Mouse (Mus musculus): ENCODE results near the gene Slc4a11. TPM values are rescaled to one million over a fixed set of nuclear protein-coding genes. Genes with fewer than 3 reads are reported as not detected.

The Slc4a11 gene
- polyA plus RNA-seq (2012) = 0.20 and 0.22 TPM in 2 replicates

GRCm38 (mm10) chr2:130697153-130697810, at the start of gene Slc4a11:
Slc4a11 (minus strand) TSS chr2:130697519.

DNA sequence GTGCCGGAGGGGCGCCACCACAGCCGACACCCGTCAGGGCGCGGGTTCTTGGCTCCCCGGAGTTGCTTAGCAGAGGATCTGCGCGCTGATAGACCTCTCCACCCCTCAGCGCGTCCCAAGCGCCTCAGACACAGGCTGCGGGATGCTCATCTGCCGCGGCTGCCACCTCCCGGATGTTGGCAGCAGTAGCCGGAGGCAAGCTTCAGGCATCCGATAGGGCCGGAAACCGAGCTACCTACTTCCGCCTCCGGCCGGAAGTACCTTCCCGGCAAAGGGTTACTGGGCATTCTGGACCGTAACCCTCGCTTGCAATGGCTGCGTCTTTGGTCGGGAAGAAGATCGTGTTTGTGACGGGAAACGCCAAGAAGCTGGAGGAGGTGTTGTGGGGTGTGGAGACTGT, 29.8 kb downstream of the Slc4a11 start, which contains the start of gene Itpa:
Gene Itpa, plus strand, starts transcription at position 52 of the 400 bp plus-strand sequence.

GRCm38 (mm10) chr2:130664102-130664701, 33.1 kb downstream of the Slc4a11 start, which contains the start of gene Ddrgk1:
Ddrgk1 (minus strand) TSS chr2:130664659.

GRCm38 (mm10) chr2:130642684-130643369, 54.5 kb downstream of the Slc4a11 start, which contains the start of gene Lzts3:
Lzts3 (minus strand) TSS chr2:130642803.

Other genes with a start within 250 kb of the Slc4a11 start
- gene Ptpra, start 247.2 kb downstream of the Slc4a11 start, polyA plus RNA-seq (2012) = 19.4 and 23.3 TPM in 2 replicates
- 135 and 170 TPM in 2 replicates for gene Mrps26, start 133.8 kb downstream of the Slc4a11 start, polyA plus RNA-seq (2012)
- gene Oxt, start 121.3 kb downstream of the Slc4a11 start, polyA plus RNA-seq (2012) = not detected in 2 replicates
- 0.13 TPM in 1 of 2 replicates, not detected in the other for gene Avp, start 115.0 kb downstream of the Slc4a11 start, polyA plus RNA-seq (2012)
- 0.65 and 0.66 TPM in 2 replicates for gene Fastkd5, start 67.5 kb downstream of the Slc4a11 start, polyA plus RNA-seq (2012)
- gene Ubox5, start 67.5 kb downstream of the Slc4a11 start, polyA plus RNA-seq (2012) = 0.86 and 1.3 TPM in 2 replicates
- 1.6 and 2.8 TPM in 2 replicates for gene Lzts3, start 54.7 kb downstream of the Slc4a11 start, polyA plus RNA-seq (2012)
- gene Ddrgk1, start 32.9 kb downstream of the Slc4a11 start, polyA plus RNA-seq (2012) = 102 and 134 TPM in 2 replicates
- gene Itpa, start 29.9 kb downstream of the Slc4a11 start, polyA plus RNA-seq (2012) = 5.6 and 6.6 TPM in 2 replicates
- 2.5 and 5.1 TPM in 2 replicates for gene 4930402H24Rik, start 208.9 kb upstream of the Slc4a11 start, polyA plus RNA-seq (2012)
- gene Atrn, start 209.0 kb upstream of the Slc4a11 start, polyA plus RNA-seq (2012) = 3.7 and 4.0 TPM in 2 replicates